Mouse (Mus musculus) heart, postnatal 25 days (tissue): Measurements from ENCODE around the gene Prtg. TPM values are rescaled to one million over a fixed set of nuclear protein-coding genes. Genes with fewer than 3 reads are reported as not detected.

ENCODE experiments used
- DNase-seq: peaks from one replicate; pipeline ENCODE4 v3.0.0; 2022; ENCODE audit warnings: low spot score
- intact Hi-C: fragments of 180-260 bp; cut with DNase I; formaldehyde crosslinking; loops from one replicate; pipeline ENCODE4 v1.15.1; 2025
- total RNA-seq, 2 experiments: library from RNA; stranded (reverse); gene quantifications; 2 replicates each; pipeline ENCODE4 v1.2.3; 2021

Prtg gene
- total RNA-seq, 2 experiments from 2014 or later: 0.08 to 0.45 TPM

- no peak for DNase-seq
- intact Hi-C loops: no loop called here
Observed at GRCm38 (mm10) chr9:72853681-72854190, 47.1 kb downstream of the Prtg start.

- DNase-seq: no peak
- intact Hi-C loops: no loop called here
Observed at GRCm38 (mm10) chr9:72856721-72857120, 50.0 kb downstream of the Prtg start.

- DNase-seq: no peak
- intact Hi-C loops: no loop called here
Observed at GRCm38 (mm10) chr9:72860764-72861163, 54.1 kb downstream of the Prtg start.

GRCm38 (mm10) chr9:72861235-72861634, 54.6 kb downstream of the Prtg start:
- intact Hi-C loops: no loop called here
- no peak for DNase-seq

GRCm38 (mm10) chr9:72862186-72862585, 55.5 kb downstream of the Prtg start:
- DNase-seq: no peak
- intact Hi-C loops: no loop called here

GRCm38 (mm10) chr9:72862955-72863354, 56.3 kb downstream of the Prtg start:
- DNase-seq: no peak
- intact Hi-C loops: no loop called here

- intact Hi-C loops: no loop called here
- DNase-seq: no peak
Observed at GRCm38 (mm10) chr9:72863773-72864172, 57.1 kb downstream of the Prtg start.

- no peak for DNase-seq
- intact Hi-C loops: no loop called here
Observed at GRCm38 (mm10) chr9:72867434-72867833, 60.8 kb downstream of the Prtg start.

- intact Hi-C loops: no loop called here
Observed at GRCm38 (mm10) chr9:72868774-72869173, 62.1 kb downstream of the Prtg start.

GRCm38 (mm10) chr9:72871506-72872297, 65.0 kb downstream of the Prtg start:
- no peak for DNase-seq

More at GRCm38 (mm10) chr9:72868774-72869173, 62.1 kb downstream of the Prtg start:
- no peak for DNase-seq

GRCm38 (mm10) chr9:72872298-72873130, 65.8 kb downstream of the Prtg start:
- intact Hi-C loops: no loop called here
- DNase-seq: no peak

More at GRCm38 (mm10) chr9:72871506-72872297, 65.0 kb downstream of the Prtg start:
- intact Hi-C loops: no loop called here

GRCm38 (mm10) chr9:72875878-72876277, 69.2 kb downstream of the Prtg start:
- intact Hi-C loops: no loop called here
- no peak for DNase-seq

GRCm38 (mm10) chr9:72877905-72878304, 71.2 kb downstream of the Prtg start:
- no peak for DNase-seq
- intact Hi-C loops: loop anchor here (2.0 kb wide), 1 partner anchor 69 kb away; no protein-coding TSS in a partner anchor

GRCm38 (mm10) chr9:72878656-72879055, 72.0 kb downstream of the Prtg start:
- no peak for DNase-seq
- intact Hi-C loops: loop anchor here (2.0 kb wide), 1 partner anchor 70 kb away; no protein-coding TSS in a partner anchor

- no peak for DNase-seq
- intact Hi-C loops: loop anchor here (2.0 kb wide), 1 partner anchor 71 kb away; no protein-coding TSS in a partner anchor
Observed at GRCm38 (mm10) chr9:72879601-72880000, 72.9 kb downstream of the Prtg start.

GRCm38 (mm10) chr9:72880225-72880960, 73.7 kb downstream of the Prtg start:
- no peak for DNase-seq
- intact Hi-C loops: loop anchor here (10.0 kb wide), 1 partner anchor 214 kb away; no protein-coding TSS in a partner anchor

- DNase-seq: peak; percentile 37
- intact Hi-C loops: loop anchor here (10.0 kb wide), 1 partner anchor 214 kb away; no protein-coding TSS in a partner anchor
Observed at GRCm38 (mm10) chr9:72881026-72881768, 74.5 kb downstream of the Prtg start.

- no peak for DNase-seq
- intact Hi-C loops: loop anchor here (1.0 to 10.0 kb wide), 3 partner anchors 118 to 211 kb away; no protein-coding TSS in a partner anchor
Observed at GRCm38 (mm10) chr9:72883940-72884339, 77.3 kb downstream of the Prtg start.

- intact Hi-C loops: loop anchor here (10.0 kb wide), 1 partner anchor 205 kb away; no protein-coding TSS in a partner anchor
- DNase-seq: no peak
Observed at GRCm38 (mm10) chr9:72889777-72890176, 83.1 kb downstream of the Prtg start.
